Mouse (Mus musculus) gastrocnemius, postnatal 36 days (tissue): Measurements from ENCODE around the gene Otop2. TPM values are rescaled to one million over a fixed set of nuclear protein-coding genes. Genes with fewer than 3 reads are reported as not detected.

ENCODE experiments used
- DNase-seq, 2 experiments: peaks; one replicate each; pipeline ENCODE4 v3.0.0; 2022
- intact Hi-C: fragments of 180-260 bp; cut with DNase I; formaldehyde crosslinking; loops from one replicate; pipeline ENCODE4 v1.15.1; 2025
- total RNA-seq, 2 experiments: library from RNA; stranded (reverse); gene quantifications; 2 replicates each; pipeline ENCODE4 v1.2.3; 2021

Gene Otop2
- total RNA-seq, 2 experiments from 2014 or later = not detected

- DNase-seq = no peak
- intact Hi-C loops = no loop called here
Measured at GRCm38 (mm10) chr11:115295939-115296338, 11.0 kb upstream of the Otop2 start.

GRCm38 (mm10) chr11:115296471-115297210 is 10.3 kb upstream of the Otop2 start:
- intact Hi-C loops = no loop called here
- no peak for DNase-seq

- peak in 1 of 2 experiments; percentile 39 for DNase-seq
- intact Hi-C loops = no loop called here
Measured at GRCm38 (mm10) chr11:115297214-115297826, 9.6 kb upstream of the Otop2 start, which contains the start of gene Fads6. Gene Fads6 (minus strand): TSS chr11:115297663.

GRCm38 (mm10) chr11:115298160-115298559 is 8.8 kb upstream of the Otop2 start:
- intact Hi-C loops = no loop called here
- no peak for DNase-seq

- intact Hi-C loops = no loop called here
Measured at GRCm38 (mm10) chr11:115300745-115301144, 6.2 kb upstream of the Otop2 start.

GRCm38 (mm10) chr11:115301351-115301750 is 5.6 kb upstream of the Otop2 start:
- intact Hi-C loops = no loop called here
- no peak for DNase-seq

More at GRCm38 (mm10) chr11:115300745-115301144, 6.2 kb upstream of the Otop2 start:
- DNase-seq = no peak

- intact Hi-C loops = no loop called here
- DNase-seq = no peak
Measured at GRCm38 (mm10) chr11:115303167-115303566, 3.8 kb upstream of the Otop2 start.

GRCm38 (mm10) chr11:115308781-115309180 is 1.8 kb downstream of the Otop2 start:
- DNase-seq = no peak
- intact Hi-C loops = no loop called here

GRCm38 (mm10) chr11:115314249-115314648 is 7.3 kb downstream of the Otop2 start:
- intact Hi-C loops = no loop called here
- no peak for DNase-seq

GRCm38 (mm10) chr11:115317204-115317603 is 10.2 kb downstream of the Otop2 start:
- no peak for DNase-seq
- intact Hi-C loops = no loop called here

- intact Hi-C loops = no loop called here
- DNase-seq = no peak
Measured at GRCm38 (mm10) chr11:115318245-115319027, 11.5 kb downstream of the Otop2 start.

- DNase-seq = peak in 1 of 2 experiments; percentile 38
- intact Hi-C loops = no loop called here
Measured at GRCm38 (mm10) chr11:115319704-115320383, 12.9 kb downstream of the Otop2 start.

GRCm38 (mm10) chr11:115321906-115322693 is 15.1 kb downstream of the Otop2 start, which contains the start of gene Ush1g:
Gene Ush1g (minus strand): TSS chr11:115322041.
- peak in 1 of 2 experiments; percentile 40 for DNase-seq

GRCm38 (mm10) chr11:115323354-115323753 is 16.4 kb downstream of the Otop2 start:
- intact Hi-C loops = no loop called here

More at GRCm38 (mm10) chr11:115321906-115322693, 15.1 kb downstream of the Otop2 start, which contains the start of gene Ush1g:
- intact Hi-C loops = loop anchor here (1.0 kb wide), 1 partner anchor 32 kb away; no protein-coding TSS in a partner anchor

GRCm38 (mm10) chr11:115326730-115327129 is 19.8 kb downstream of the Otop2 start:
- intact Hi-C loops = no loop called here
- DNase-seq = no peak

More at GRCm38 (mm10) chr11:115323354-115323753, 16.4 kb downstream of the Otop2 start:
- no peak for DNase-seq

GRCm38 (mm10) chr11:115329339-115329738 is 22.4 kb downstream of the Otop2 start:
- intact Hi-C loops = no loop called here
- DNase-seq = no peak

GRCm38 (mm10) chr11:115334531-115334930 is 27.6 kb downstream of the Otop2 start, which contains the start of gene Otop3:
Gene Otop3 (plus strand): TSS chr11:115334731.
- intact Hi-C loops = no loop called here
- no peak for DNase-seq

- intact Hi-C loops = no loop called here
- no peak for DNase-seq
Measured at GRCm38 (mm10) chr11:115335223-115335622, 28.3 kb downstream of the Otop2 start.

GRCm38 (mm10) chr11:115336115-115336514 is 29.2 kb downstream of the Otop2 start:
- no peak for DNase-seq
- intact Hi-C loops = no loop called here
